Mouse (Mus musculus) ES-Bruce4 (cell line): ENCODE results near the gene Pfkfb4.

Experiments
- CTCF ChIP-seq: IDR thresholded peaks from one replicate; pipeline ENCODE4 v1.8.1; 2011; ENCODE audit warnings: low read depth, low read length
- EP300 ChIP-seq: IDR thresholded peaks from 2 replicates; pipeline ENCODE4 v1.6.1; 2011; ENCODE audit warnings: low read depth, low read length; ENCODE audit not compliant: insufficient read depth
- POLR2A ChIP-seq: IDR thresholded peaks from one replicate; pipeline ENCODE4 v1.8.1; 2011; ENCODE audit warnings: low read length; ENCODE audit not compliant: insufficient read depth

DNA sequence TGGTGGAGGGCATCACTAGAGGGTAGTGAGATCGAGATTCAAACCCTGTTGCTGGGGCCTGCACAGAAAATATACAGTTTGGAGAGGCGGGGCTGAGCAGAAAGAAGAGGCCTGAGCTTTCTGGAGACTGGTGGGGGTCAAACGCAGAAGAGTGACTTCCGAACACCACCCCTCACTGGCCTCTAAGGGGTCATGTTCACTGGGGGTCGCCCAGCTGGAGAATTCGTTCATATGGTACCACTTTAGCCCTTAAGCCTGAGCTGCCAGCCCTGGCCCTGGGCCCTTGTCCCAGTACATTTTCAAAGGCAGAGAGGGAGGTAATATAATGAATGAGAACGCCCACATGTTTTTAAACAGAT, 1.1 kb upstream of the Pfkfb4 start:
- TF ChIP-seq CTCF (no peak), POLR2A (no peak), EP300 (no peak)
